Mouse (Mus musculus) B cell, adult 2 months (primary cell): ENCODE measurements around the gene Aak1.

Experiments
- DNase-seq, 2 experiments: peaks; one replicate each; pipeline ENCODE4 v3.0.0; 2022

Aak1 gene

DNA sequence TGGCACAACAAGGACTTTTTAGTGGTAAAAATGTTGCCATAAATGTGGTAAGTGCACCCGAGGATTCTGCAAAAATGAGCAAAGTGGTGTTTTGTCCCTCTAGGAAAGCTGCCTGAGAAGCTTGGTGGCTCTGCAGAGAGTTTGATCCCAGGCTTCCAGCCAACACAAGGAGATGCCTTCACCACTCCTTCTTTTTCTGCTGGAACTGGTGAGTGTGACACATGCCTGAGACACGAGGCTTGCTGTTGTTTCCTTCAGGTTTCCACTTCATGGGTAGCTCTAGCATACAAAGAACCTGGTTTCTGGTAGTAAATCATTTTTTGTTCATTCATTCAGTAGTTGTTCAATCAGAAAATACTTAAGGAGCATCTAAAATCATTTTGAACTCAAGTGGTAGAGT lies 117.8 kb downstream of the Aak1 start:
- no peak for DNase-seq

DNA sequence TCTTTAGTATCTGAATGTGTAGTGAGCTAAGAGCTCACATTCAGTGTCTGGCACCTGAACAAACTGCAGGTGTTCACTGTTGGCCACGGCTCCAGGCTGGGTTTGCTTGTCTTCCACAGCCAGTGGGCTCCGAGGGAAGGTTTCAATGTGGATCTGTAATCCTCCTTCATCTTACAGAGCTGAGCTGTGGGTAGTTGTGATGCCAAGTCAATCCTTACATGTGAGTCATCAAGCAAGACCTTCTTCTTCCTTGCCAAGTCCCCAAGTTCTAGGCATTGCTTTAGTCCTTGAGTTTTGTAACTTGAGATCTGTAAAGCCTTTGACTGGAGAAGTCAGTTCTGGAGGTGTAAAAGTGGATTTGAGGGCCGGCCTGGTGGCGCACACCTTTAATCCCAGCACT lies 124.6 kb downstream of the Aak1 start:
- no peak for DNase-seq

DNA sequence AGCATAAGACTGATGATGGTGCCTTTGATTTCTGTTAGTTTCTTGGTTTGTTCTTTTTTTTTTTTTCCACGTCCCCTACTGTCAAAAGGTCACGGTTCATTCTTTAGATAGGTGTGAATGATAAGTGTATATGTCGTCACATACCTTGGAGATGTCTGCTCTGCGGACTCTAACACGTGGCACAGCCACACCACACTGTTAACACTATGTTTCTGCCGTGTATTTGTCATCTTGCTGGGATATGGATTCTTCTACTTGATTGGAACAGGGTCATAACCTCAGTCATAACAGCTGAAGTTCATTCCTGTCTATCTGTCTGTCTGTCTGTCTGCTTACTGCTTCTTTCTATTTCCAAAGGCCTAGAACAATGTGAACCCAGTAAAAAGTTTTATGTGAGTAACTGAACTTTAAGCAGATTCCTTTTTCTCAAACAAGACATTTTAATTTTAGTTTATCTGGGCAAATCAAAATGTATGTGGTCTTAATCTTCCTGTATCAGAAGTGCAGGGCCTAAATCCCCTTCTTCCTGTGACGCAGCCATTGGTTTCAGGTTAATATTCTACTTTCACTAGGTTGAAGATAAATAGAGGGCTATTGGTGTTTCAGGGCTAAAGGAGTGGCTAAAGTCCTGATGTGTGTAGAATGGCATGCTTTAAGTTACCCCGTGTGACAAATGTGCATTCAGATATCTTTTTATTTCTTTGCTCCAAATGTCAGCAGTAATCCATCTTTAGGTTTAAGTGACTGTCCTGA lies 129.0 kb downstream of the Aak1 start:
- DNase-seq = no peak

DNA sequence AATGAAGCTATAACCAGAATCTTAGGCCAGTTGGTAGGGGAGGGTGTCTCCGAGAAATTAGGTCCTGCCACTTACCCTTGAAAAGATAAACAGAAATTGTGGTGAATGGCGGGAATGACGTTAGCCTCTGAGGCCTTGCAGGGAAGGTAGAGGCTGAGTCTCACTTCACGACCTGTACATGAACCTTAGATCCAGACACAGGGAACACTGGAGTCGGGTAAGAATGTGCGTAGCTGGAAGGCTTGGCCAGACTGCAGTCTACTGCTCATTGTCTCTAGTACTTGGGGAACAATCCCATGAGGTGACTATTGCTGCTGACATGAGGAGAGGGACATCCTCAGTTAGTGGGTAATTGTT lies 129.6 kb downstream of the Aak1 start:
- DNase-seq = no peak

DNA sequence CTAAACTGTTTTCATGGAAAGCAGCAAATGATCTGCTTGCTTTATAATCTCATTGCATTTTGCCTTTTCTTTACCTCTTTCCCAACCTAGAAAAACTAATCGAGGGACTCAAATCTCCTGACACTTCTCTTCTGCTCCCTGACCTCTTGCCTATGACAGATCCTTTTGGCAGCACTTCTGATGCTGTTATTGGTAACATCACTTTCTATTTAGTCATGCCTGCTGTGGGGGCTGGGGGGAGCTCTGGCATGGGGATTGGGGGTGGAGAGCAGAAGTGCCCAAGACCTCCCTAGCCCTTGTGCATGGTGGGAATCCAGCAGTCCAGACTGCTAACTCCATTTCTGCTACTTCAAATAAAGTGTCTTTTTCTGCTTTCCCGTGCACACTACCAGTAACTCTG lies 131.9 kb downstream of the Aak1 start:
- DNase-seq = no peak

DNA sequence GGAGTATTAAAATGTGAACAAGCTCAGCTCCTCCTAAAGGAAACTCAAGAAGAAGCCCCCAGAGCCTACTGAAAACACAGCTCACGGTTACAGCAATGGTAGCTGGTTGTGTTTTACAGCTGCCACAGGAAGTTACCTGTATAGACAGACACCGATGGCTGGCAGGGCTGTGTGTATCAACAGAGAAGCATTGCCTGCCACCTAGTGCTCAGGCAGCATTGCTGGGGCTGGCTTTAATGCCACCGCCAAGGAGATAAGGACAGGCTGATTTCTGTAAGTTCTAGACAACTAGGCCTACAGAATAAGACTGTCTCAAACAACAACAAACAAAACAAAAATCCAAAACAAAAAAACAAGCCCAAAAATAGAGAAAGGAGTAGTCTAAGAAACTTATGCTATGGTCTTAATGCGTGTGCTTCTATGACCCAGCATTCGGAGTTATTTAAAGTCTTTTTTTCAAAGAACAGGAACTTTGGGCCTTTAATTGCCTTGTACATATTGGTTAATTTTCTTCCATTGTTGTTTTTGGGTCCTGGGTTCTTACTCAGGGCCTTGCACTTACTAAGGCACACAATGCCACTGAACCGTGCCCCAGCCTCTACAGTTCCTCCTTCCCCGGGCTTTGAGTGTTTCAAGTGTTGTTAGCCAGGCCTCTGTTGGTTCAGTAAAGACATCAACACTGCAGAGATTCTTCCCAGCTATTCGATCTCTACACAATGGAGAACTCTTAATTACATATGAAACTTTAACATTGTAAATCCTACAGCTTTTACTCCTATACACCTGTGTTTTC lies 136.2 kb downstream of the Aak1 start:
- no peak for DNase-seq

DNA sequence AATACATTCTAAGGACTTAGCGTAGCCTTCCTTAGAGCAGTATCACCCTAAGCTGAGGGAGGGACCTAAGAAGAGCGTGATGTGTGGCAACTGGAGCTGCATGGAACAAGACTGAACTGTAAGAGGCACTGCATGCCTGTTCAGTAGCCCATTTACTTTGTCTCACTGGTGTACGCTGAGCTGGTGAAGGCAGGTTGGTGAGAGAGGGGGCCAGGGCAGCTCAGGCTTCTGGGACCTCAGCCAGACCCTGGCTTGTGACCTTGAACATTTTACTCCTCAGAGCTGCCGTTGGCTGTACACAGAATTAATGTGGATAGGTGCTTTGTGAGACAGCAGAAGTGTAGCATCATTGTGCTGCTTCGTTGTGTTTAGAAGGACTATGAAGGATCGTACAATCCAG lies 140.3 kb downstream of the Aak1 start:
- no peak for DNase-seq

DNA sequence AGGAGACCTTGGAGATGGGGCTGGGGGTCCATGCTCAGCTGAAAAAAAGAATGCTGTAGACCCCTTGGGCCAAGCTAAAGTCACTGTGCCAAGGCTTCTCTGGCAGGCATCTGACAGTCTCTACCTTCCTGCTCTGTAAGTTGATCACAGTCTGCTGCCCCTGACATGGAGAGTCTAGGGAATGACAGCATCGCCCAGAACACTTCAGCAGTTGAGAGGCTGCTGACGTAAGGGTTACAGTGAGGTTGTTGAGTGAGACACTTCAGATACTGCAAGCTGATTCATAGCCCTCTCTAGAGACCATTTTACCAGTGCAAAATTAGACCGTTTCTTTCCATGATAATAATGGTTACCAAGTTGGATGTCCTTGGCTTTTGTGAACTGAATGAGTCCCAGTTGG lies 141.7 kb downstream of the Aak1 start:
- DNase-seq = no peak

DNA sequence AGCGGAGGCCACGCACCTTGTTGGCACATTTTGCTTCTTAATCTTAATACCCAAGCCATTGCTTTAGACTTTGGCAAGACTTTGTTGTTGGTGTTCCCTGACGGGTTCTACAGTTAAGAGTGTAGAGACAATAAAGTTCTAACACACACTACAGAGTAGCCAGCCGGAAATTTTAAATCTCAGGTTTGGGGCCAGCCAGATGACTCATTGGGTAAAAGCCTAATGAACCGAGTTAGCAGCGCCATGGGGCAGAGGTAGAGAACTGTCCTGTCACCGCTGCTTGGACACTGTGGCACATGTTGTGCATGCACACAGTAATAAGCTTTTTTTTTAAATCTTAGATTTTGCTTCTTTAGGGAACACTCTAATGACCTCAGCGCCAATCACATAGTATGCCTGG lies 143.0 kb downstream of the Aak1 start:
- no peak for DNase-seq

DNA sequence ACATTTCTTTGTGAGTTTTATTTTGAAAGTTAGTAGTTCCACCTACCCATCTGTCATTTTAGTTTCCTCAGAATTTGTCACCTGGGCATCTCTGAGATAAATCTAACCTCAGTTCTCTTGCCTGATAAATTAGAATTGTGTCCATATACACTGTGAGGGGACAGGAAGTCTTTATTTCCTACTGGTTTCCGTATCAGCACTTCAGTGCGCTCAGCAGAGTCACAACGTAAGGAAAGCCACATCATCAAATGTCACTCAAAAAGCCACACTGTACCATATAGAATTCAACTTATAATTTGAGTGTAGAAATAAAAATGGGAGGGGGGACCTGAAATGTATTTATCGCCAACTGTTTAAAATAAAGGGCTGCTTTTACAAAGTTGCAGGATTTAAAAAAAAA lies 144.9 kb downstream of the Aak1 start:
- DNase-seq = no peak

DNA sequence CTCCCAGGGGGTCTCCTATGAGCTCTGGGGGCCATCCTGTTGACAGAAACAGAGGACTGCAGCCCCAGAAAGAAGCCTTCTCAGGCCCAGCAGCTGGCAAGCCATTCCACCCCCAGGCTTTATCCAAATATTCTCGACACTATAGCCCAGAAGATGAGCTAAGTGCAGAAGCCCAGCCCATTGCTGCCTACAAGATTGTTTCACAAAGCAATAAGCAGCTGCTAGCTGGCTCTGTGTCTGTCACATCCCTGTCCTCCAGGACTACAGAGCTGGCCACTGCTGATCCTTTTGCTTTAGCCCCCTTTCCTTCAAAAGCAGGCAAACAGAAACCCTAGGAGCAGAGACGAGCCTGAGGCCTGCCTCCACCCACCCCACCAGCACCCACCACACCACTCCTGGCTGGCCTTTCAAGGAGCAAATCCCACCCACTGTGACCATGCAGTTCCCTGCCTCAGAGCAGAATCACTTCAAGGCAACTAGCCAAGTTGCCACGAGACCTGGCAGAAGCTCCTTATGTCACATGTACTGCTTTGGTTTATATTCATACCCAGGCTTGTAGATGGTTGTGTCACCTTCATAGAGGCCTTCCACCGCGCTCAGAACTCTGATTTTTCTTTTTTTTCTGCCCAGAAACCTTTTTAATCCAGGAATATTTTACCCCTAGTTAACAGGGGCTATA lies 147.5 kb downstream of the Aak1 start:
- no peak for DNase-seq

DNA sequence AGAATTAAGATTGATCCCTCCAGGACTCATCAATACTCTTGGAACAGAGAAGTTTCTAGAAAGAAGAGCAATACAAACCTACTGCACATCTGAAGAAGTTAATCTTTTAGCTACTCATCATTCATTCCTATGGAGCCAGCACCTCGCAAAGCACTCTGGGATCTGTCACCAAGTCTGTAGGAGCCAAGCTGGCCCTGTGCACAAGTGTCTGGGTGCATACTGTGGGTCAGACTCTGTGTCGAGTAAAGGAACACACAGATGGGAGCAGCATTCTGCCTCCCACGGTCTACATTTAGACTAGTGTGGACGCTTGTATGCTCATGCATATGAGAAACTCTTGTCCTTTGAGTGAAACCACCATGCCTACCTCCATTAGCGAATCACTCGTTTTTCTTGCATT lies 148.0 kb downstream of the Aak1 start:
- no peak for DNase-seq

DNA sequence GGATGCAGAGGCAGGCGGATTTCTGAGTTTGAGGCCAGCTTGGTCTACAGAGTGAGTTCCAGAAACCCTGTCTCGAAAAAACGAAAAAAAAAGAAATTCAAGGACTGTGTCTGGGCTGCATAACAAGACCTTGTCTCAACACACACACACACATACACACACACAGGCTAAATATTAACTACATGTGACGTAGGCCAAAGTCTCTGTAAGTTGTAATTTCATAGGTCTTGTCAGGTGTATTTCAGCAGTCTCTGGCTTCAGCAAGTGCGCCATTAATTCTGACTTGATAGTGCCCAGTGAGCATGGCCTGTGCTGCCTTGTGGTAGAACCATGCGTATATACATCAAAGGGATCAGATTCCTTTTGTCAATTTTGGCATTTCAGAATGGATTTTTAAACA lies 152.7 kb downstream of the Aak1 start:
- no peak for DNase-seq

DNA sequence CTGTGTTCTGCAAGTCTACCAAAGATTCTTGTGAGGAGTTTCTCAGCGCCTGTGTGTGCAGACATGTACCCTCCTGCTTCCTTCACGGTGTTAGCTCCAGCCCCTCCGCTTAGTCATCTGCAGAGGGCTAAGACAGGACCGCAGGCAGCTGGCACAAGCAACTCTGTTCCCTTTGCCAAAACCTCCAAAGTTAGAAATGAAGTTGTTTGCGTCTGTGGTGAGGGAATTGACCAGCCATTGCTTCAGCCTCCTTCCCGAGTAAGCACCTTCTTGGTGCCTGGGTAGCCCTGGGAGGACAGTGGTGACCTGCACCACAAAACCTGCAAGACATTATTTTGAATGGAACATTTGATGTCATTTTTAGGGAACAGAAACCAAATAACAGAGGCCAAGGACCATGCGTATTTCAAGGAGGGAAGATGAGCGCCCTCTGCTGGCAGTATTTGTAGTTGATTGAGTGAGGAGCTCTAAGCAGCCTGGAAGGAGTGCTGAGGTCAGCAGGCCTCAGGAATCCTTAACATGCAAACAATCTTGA lies 153.3 kb downstream of the Aak1 start:
- peak; percentile 91 to 92 for DNase-seq

DNA sequence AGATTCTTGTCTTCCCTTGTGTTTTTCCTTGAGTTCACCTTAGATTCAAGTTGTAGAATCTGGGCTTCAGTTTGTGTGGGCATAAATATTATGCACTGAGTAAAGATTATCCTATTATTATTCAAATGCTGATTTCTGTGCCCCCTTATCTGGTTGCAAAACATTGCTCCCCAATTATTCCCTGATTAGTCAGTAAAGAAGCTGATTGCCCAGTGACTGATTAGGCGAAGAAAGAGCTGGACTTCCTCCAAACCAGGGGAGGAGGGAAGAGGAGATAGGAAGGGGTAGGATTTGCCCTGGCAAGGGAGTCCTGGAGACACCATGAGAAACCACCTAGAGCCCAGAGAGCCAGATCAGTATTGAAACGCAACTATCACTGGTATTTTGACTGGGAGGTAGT lies 154.8 kb downstream of the Aak1 start:
- DNase-seq = no peak

DNA sequence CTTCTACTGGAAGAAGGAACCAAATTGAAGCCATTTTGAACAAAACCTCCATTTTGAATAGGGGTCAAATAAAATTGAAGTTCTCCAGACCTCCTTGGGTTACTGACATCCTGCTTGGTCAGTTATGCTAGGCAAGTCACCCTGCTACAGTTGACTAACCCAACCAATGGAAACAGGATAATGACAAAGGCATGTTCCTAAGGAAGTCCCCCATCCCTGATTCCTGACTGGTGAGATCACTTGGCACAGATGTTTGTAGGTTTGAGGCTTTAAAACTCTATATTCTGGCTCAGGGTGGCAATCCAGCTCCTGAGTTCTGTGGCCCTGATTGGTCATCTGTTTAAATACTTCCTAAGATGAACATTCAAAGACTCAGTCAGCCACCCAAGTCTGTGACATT lies 156.3 kb downstream of the Aak1 start:
- no peak for DNase-seq

DNA sequence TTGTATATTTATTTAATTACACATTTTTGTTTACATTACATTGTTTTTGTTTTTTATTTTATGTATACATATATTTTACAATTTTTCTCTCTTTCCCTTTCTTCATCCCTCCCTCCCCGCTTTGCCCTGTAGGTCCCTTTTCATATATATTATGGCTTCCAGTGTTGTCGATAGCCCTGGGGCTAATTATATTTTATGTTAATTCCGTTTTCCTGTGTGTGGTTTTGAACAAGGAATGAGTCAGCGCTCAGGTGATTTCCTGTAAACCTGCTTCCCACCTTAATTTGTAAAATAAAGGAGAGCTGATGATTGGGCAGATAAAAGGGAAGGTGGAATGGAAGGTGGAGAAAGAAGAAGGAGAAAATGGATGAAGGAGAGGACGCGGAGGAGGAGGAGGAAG lies 159.6 kb downstream of the Aak1 start, which contains the start of gene Nfu1:
Gene Nfu1, plus strand, starts transcription at position 350 of the 400 bp plus-strand sequence.
- DNase-seq = no peak

DNA sequence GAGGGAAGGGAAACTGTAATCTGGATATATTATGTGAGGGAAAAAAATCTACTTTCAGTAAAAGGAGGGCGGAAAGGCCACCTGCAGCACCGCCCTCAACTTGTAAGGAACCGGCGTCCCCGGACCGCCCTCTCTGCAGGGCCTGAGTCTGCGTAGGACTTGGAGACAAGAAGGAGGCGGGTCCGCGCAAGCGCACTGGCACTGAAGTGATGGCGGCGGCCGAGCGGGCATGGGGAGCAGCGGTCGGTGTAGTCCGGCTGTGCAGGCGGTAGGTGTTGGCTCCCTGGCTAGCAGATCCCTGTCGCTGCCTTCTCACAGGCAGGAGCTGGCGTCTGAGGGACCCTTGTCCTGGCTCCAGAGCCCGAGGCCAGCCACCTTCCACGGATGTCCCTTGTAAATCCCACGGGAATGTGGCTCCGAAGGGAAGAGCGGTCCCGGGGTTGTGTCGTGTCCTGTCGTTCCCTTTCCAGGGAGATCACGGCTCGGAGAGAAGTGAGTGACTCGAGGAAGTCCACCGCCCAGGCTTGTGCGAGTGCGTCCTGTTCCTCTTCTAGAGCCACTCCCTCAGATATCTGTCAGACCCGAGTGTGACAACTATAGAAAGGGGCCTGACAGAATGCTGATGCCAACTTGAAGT lies 160.5 kb downstream of the Aak1 start:
- peak; percentile 95 for DNase-seq

DNA sequence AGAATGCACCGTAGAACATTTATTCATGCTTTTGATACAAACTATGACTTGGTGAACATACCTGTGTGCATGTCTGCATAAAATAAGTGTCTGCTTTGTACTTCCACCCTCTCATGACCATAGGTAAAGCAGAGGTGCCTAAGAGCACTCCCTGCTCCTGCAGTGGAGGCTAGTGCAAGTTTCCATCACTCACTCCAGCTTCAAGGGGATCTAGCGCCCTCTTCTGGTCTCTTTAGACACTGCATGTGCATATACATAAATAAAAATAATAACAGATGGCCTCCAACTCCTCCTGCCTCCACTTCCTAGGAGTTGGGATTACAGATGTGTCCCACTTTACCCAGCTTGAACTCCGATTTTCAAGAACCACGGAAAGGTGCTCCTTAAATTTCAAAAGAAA lies 167.6 kb downstream of the Aak1 start:
- peak; percentile 72 to 75 for DNase-seq

DNA sequence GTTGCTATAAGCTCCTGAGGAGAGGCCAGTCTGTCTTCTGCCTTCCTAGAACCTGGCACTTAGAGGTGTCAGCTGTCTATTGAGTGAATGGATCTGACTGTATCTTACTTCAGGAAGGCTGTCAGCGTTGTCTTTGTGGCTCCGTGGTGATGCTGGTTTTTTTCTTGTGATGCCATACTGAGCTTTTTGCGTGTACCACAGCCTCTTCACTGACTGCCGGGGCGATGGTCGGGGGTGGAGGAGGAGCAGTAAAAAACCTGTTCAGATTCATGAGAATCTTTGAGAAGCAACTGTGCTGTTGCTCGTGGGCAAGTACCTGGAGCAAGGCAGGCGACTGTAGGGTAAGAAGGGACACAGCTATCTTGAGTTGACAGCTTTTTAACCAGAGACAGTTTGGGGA lies 169.6 kb downstream of the Aak1 start:
- no peak for DNase-seq

DNA sequence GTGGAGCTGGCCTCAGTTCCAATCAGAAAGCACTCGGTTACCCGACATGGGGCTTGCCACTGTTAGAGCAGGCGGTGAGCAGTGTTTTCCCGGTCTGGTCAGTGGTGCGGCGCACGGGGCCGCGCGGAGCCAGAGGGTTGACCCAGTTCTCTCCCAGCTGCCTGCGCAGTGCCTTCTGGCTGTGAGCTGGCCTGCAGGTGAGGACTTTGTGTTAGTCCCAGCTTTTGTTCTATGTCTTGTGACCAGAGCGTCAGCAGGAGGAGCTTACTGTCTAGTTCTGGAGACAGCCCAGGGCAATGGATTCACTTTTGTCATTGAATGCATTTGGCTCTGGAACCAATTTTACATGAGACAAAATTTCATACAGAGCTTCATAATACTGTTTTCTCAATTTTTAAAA lies 172.5 kb downstream of the Aak1 start:
- no peak for DNase-seq

DNA sequence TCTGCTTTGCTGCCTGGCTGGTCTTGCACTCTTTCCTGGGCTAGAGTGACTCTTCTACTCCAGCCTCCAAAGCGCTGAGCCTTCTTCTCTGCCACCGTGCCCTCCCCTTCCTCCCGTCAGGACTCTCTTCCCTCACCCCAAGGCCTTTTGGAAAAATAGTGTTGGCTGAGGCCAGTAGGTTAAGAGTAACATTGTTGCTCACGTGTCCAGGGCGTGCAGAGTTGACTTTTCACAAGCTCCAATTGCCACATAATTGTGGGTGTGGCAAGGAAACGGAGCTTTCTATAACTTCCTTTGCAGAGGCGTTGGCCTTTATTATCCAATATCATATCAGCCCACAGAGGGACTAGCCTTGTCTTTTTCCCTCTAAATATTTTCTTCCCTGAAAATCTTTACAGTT lies 177.7 kb downstream of the Aak1 start:
- DNase-seq = no peak

DNA sequence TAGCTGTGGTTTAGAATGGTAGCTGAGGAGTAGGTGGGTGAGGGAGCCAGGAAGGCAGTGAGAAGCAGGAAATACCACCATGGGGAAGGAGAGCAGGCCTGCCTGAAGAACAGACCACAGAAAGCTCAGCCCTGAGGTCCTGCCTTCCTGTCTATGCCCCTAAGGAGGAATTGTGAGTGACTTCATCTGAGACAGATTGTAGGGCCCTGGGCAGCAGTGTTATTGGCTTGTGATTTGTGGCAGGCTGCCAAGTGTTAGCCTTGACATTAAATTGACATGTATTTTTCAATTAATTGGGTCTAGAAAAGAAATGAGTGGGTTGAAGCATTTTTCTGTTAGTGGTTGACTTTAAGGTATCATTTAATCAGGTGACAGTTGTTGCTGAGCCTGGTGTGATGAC lies 179.6 kb downstream of the Aak1 start:
- no peak for DNase-seq
